Mouse (Mus musculus): ENCODE data around the gene March4. TPM values are rescaled to one million over a fixed set of nuclear protein-coding genes. Genes with fewer than 3 reads are reported as not detected.

The March4 gene
- polyA plus RNA-seq, 1 experiment from 2014 or later = 3.1 TPM

DNA sequence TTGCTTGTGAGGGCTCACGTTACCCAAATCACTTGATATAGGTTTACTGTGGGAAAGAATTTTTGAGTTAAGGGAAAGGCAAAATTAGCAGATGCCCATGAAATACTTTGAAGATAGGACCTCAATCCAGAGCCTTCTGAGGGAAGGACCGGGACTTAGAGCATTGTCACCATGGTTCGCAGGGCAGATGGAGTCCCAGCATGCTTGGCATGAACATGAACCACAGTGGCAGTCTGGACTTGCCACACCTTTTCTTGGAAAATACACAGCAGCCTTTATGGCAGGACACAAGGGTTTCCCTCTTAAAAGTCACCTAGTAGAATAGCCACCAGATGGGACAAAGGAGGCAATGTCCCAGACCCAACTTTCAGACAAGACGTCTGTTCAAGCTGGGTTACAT, 114.6 kb downstream of the March4 start:
- WGBS = 96% methylated on average over 4 of the region's 4 CpGs

GRCm38 (mm10) chr1:72420220-72420619, 116.5 kb downstream of the March4 start:
- Histone ChIP-seq H3K27me3 (ENCODE audit: control insufficient read depth, insufficient read depth, low read length) (no peaks in the 10 kb centered on the region), H3K4me1 (ENCODE audit: control insufficient read depth, insufficient read depth, low read length) (0 out of 2 replicates have a peak, but pooled peaks cover 4% of the 10 kb centered on the region), H3K4me2 (ENCODE audit: low read depth) (no peak overlapping the region), H3K9ac (ENCODE audit: low read length) (no peak overlapping the region), H3K36me3 (ENCODE audit: control insufficient read depth, insufficient read depth, low read length) (no peaks in the 10 kb centered on the region), H3K4me3 (ENCODE audit: low read depth, low read length) (no peak overlapping the region), H3K9me3 (ENCODE audit: control insufficient read depth, low read length) (no peaks in the 10 kb centered on the region), H3K27ac (ENCODE audit: low read depth, low read length) (no peak overlapping the region)
- no peak for ATAC-seq (ENCODE audit: insufficient read depth, low FRiP score, low TSS enrichment)
- WGBS = 72% methylated on average over 2 of the region's 2 CpGs
- DNase-seq (ENCODE audit: low spot score) = no peak

More for the DNA sequence above, 114.6 kb downstream of the March4 start:
- no peak overlapping the region for H3K4me2 ChIP-seq (ENCODE audit: low read depth)
- H3K9me3 ChIP-seq (ENCODE audit: control insufficient read depth, low read length) = no peaks in the 10 kb centered on the region
- H3K36me3 ChIP-seq (ENCODE audit: control insufficient read depth, insufficient read depth, low read length) = no peaks in the 10 kb centered on the region
- no peaks in the 10 kb centered on the region for H3K4me1 ChIP-seq (ENCODE audit: control insufficient read depth, insufficient read depth, low read length)
- no peak overlapping the region for H3K4me3 ChIP-seq (ENCODE audit: low read depth, low read length)
- DNase-seq (ENCODE audit: low spot score) (no peak), ATAC-seq (ENCODE audit: insufficient read depth, low FRiP score, low TSS enrichment) (no peak)
- no peaks in the 10 kb centered on the region for H3K27me3 ChIP-seq (ENCODE audit: control insufficient read depth, insufficient read depth, low read length)
- H3K9ac ChIP-seq (ENCODE audit: low read length) = no peak overlapping the region
- no peak overlapping the region for H3K27ac ChIP-seq (ENCODE audit: low read depth, low read length)

GRCm38 (mm10) chr1:72418744-72419655, 117.7 kb downstream of the March4 start:
- DNase-seq (ENCODE audit: low spot score) = no peak
- Histone ChIP-seq H3K4me3 (ENCODE audit: low read depth, low read length) (no peak overlapping the region), H3K9me3 (ENCODE audit: control insufficient read depth, low read length) (no peaks in the 10 kb centered on the region), H3K36me3 (ENCODE audit: control insufficient read depth, insufficient read depth, low read length) (no peaks in the 10 kb centered on the region), H3K4me1 (ENCODE audit: control insufficient read depth, insufficient read depth, low read length) (peaks cover 15% of the 10 kb centered on the region; the same call in 1 of the 2 replicates), H3K27ac (ENCODE audit: low read depth, low read length) (no peak overlapping the region), H3K9ac (ENCODE audit: low read length) (no peak overlapping the region), H3K4me2 (ENCODE audit: low read depth) (no peak overlapping the region), H3K27me3 (ENCODE audit: control insufficient read depth, insufficient read depth, low read length) (no peaks in the 10 kb centered on the region)
- 61% methylated on average over 8 of the region's 8 CpGs for WGBS
- no peak for ATAC-seq (ENCODE audit: insufficient read depth, low FRiP score, low TSS enrichment)

DNA sequence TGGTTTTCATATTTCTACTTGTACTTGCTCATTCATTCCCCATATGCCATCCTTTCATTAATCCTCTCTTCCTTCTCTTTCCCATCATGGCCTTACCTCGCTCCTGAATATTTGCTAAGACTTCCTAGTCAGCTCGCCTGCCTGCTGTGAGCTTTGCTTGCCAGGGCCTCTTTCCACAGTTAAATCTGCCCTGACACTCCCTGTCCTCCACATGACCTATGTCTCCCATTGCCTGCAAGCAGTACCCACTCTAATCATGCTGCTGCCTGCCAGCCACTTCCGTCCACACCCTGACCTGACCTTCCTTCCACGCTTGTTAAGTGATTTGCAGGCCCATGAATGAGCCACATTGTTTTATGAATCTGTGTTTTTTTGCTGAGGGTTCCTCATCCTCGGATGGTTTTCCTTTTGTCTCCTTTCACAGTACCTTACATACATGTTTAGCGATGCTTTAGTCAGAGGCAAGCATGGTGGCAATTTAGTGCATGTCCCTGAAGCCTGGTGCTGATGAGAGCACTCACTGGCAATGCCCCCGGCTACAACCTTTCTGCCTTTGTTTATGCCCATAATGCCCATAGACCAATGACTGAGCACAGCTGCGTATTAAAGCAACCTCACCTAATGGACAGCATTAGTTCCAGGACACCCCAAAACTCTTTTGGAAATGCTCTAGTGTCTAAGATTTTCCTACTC, 122.0 kb downstream of the March4 start:
- Histone ChIP-seq H3K4me2 (ENCODE audit: low read depth) (0 out of 2 replicates have a peak overlapping the region, but pooled peaks have one; percentile 6), H3K4me1 (ENCODE audit: control insufficient read depth, insufficient read depth, low read length) (peaks cover 15% of the 10 kb centered on the region; the same call in 1 of the 2 replicates), H3K36me3 (ENCODE audit: control insufficient read depth, insufficient read depth, low read length) (no peaks in the 10 kb centered on the region), H3K4me3 (ENCODE audit: low read depth, low read length) (no peak overlapping the region), H3K27me3 (ENCODE audit: control insufficient read depth, insufficient read depth, low read length) (no peaks in the 10 kb centered on the region), H3K9ac (ENCODE audit: low read length) (peak overlapping the region; percentile 18), H3K9me3 (ENCODE audit: control insufficient read depth, low read length) (no peaks in the 10 kb centered on the region), H3K27ac (ENCODE audit: low read depth, low read length) (peak overlapping the region; percentile 87)
- peak; percentile 85 for ATAC-seq (ENCODE audit: insufficient read depth, low FRiP score, low TSS enrichment)
- peak; percentile 66 for DNase-seq (ENCODE audit: low spot score)
- 25% methylated on average over 8 of the region's 8 CpGs for WGBS

DNA sequence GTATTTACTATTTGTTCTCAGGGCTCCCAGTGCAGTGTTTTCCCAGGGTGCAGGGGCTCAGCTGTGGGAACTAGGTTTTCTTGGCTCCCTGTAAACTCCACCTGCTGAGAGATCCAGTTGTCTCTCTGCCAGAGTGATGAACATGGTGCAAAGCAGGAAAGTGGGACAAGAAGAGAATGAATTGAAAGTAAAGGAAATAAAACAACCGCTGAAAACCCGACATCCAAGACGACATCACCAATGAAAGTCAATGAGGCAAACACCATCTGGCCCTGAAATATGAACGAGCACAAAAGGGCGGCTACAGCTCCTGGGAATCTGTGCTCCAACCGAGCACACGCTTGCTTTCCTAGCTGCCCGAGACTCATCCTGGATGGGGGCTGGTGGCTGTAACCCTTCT, 122.6 kb downstream of the March4 start:
- 0 out of 2 replicates have a peak overlapping the region, but pooled peaks have one; percentile 6 for H3K4me2 ChIP-seq (ENCODE audit: low read depth)
- H3K4me3 ChIP-seq (ENCODE audit: low read depth, low read length) = no peak overlapping the region
- no peaks in the 10 kb centered on the region for H3K36me3 ChIP-seq (ENCODE audit: control insufficient read depth, insufficient read depth, low read length)
- ATAC-seq (ENCODE audit: insufficient read depth, low FRiP score, low TSS enrichment) (peak; percentile 71), DNase-seq (ENCODE audit: low spot score) (no peak)
- H3K9ac ChIP-seq (ENCODE audit: low read length) = peak overlapping the region; percentile 18
- peaks cover 15% of the 10 kb centered on the region; the same call in 1 of the 2 replicates for H3K4me1 ChIP-seq (ENCODE audit: control insufficient read depth, insufficient read depth, low read length)
- H3K27ac ChIP-seq (ENCODE audit: low read depth, low read length) = peak overlapping the region; percentile 87
- no peaks in the 10 kb centered on the region for H3K27me3 ChIP-seq (ENCODE audit: control insufficient read depth, insufficient read depth, low read length)
- H3K9me3 ChIP-seq (ENCODE audit: control insufficient read depth, low read length) = no peaks in the 10 kb centered on the region
- WGBS = 21% methylated on average over 8 of the region's 8 CpGs

GRCm38 (mm10) chr1:72413205-72413604, 123.5 kb downstream of the March4 start:
- H3K4me3 ChIP-seq (ENCODE audit: low read depth, low read length) = no peak overlapping the region
- ATAC-seq (ENCODE audit: insufficient read depth, low FRiP score, low TSS enrichment) = no peak
- no peaks in the 10 kb centered on the region for H3K36me3 ChIP-seq (ENCODE audit: control insufficient read depth, insufficient read depth, low read length)
- H3K9ac ChIP-seq (ENCODE audit: low read length) = no peak overlapping the region
- no peaks in the 10 kb centered on the region for H3K9me3 ChIP-seq (ENCODE audit: control insufficient read depth, low read length)
- WGBS = 92% methylated on average over 8 of the region's 8 CpGs
- H3K4me1 ChIP-seq (ENCODE audit: control insufficient read depth, insufficient read depth, low read length) = peaks cover 15% of the 10 kb centered on the region; the same call in 1 of the 2 replicates
- DNase-seq (ENCODE audit: low spot score) = no peak
- H3K27ac ChIP-seq (ENCODE audit: low read depth, low read length) = peak overlapping the region; percentile 87
- no peak overlapping the region for H3K4me2 ChIP-seq (ENCODE audit: low read depth)
- no peaks in the 10 kb centered on the region for H3K27me3 ChIP-seq (ENCODE audit: control insufficient read depth, insufficient read depth, low read length)

DNA sequence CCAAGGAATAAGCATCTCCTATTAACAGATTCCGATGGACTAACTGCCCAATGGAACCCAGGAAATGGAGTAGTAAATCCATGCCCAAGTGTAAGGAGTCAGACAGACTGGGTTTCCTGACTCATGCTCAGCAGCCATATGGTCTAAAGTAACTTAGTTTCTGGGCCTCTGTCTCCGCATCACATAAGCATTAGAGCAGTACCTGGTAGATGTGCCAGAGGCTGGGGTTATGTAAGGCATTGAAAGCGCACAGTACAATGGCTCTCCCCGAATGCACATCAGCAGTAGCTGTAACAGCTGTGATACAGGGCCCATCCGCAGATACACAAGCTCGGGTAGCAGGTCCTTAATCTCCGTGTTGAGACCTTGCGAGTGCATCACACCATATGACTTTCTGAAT, 125.6 kb downstream of the March4 start:
- peaks cover 15% of the 10 kb centered on the region; the same call in 1 of the 2 replicates for H3K4me1 ChIP-seq (ENCODE audit: control insufficient read depth, insufficient read depth, low read length)
- no peak overlapping the region for H3K4me3 ChIP-seq (ENCODE audit: low read depth, low read length)
- no peak overlapping the region for H3K27ac ChIP-seq (ENCODE audit: low read depth, low read length)
- 93% methylated on average over 8 of the region's 8 CpGs for WGBS
- ATAC-seq (ENCODE audit: insufficient read depth, low FRiP score, low TSS enrichment) (no peak), DNase-seq (ENCODE audit: low spot score) (no peak)
- H3K4me2 ChIP-seq (ENCODE audit: low read depth) = no peak overlapping the region
- H3K27me3 ChIP-seq (ENCODE audit: control insufficient read depth, insufficient read depth, low read length) = no peaks in the 10 kb centered on the region
- no peaks in the 10 kb centered on the region for H3K36me3 ChIP-seq (ENCODE audit: control insufficient read depth, insufficient read depth, low read length)
- no peak overlapping the region for H3K9ac ChIP-seq (ENCODE audit: low read length)
- H3K9me3 ChIP-seq (ENCODE audit: control insufficient read depth, low read length) = no peaks in the 10 kb centered on the region

GRCm38 (mm10) chr1:72409936-72410335, 126.8 kb downstream of the March4 start:
- Histone ChIP-seq H3K36me3 (ENCODE audit: control insufficient read depth, insufficient read depth, low read length) (no peaks in the 10 kb centered on the region), H3K27me3 (ENCODE audit: control insufficient read depth, insufficient read depth, low read length) (no peaks in the 10 kb centered on the region), H3K27ac (ENCODE audit: low read depth, low read length) (no peak overlapping the region), H3K9ac (ENCODE audit: low read length) (no peak overlapping the region), H3K4me1 (ENCODE audit: control insufficient read depth, insufficient read depth, low read length) (peaks cover 9% of the 10 kb centered on the region; the same call in 1 of the 2 replicates), H3K9me3 (ENCODE audit: control insufficient read depth, low read length) (no peaks in the 10 kb centered on the region), H3K4me3 (ENCODE audit: low read depth, low read length) (no peak overlapping the region), H3K4me2 (ENCODE audit: low read depth) (no peak overlapping the region)
- WGBS = 76% methylated on average over 5 of the region's 5 CpGs
- DNase-seq (ENCODE audit: low spot score) = no peak
- ATAC-seq (ENCODE audit: insufficient read depth, low FRiP score, low TSS enrichment) = no peak
